Comparison of ENCODE assay signal across 32 mouse cellular contexts in the genomic region with DNA sequence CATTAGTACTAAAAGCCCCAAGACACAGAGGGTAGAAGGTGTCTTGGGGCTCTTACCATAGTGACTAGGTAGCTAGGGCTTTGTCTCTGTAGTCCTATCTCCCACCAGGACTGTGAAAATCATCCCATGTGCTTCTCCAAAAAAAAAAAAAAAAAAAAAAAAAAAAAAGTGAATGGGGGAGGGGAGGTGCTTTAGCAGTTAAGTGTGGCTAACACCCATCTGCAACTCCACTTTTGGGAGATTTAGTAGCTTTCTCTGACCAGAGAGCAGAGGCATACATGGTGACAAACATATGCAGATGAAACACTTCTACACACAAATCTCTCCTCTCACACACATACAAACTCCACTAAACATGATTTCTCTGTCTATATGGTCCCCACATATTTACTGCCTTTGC.
"Had no signal": no experiment of that assay in that cellular context is flagged by ENCODE, and none has a peak within 500 bp of the region (broad histone marks: within the 10 kb centered on the region; RNA-seq: fewer than 3 reads in every experiment).

No protein-coding gene starts in this region.

- H3K27me3 ChIP-seq: heart, embryonic 12.5 days; heart, embryonic 13.5 days; heart, embryonic 15.5 days; hindbrain, embryonic 12.5 days; hindbrain, embryonic 13.5 days; hindbrain, embryonic 15.5 days; intestine, embryonic 15.5 days; kidney, embryonic 15.5 days had no signal

- H3K9ac ChIP-seq: heart, embryonic 12.5 days; heart, embryonic 13.5 days; heart, embryonic 15.5 days; hindbrain, embryonic 12.5 days; hindbrain, embryonic 13.5 days; hindbrain, embryonic 15.5 days; intestine, embryonic 15.5 days; kidney, embryonic 15.5 days had no signal

- H3K4me2 ChIP-seq: heart, embryonic 11.5 days; heart, embryonic 12.5 days; heart, embryonic 13.5 days; heart, embryonic 15.5 days; hindbrain, embryonic 12.5 days; hindbrain, embryonic 13.5 days; hindbrain, embryonic 15.5 days; intestine, embryonic 15.5 days; kidney, embryonic 15.5 days had no signal

- ATAC-seq: hindbrain, postnatal 0 days; inflammation-experienced regulatory T-cells, adult 6 months; intestine, embryonic 15.5 days; intestine, embryonic 16.5 days; intestine, postnatal 0 days had no signal

- H3K4me3 ChIP-seq: heart, embryonic 10.5 days; heart, embryonic 12.5 days; heart, embryonic 13.5 days; heart, embryonic 15.5 days; hindbrain, embryonic 10.5 days; hindbrain, embryonic 12.5 days; hindbrain, embryonic 13.5 days; hindbrain, embryonic 15.5 days; intestine, embryonic 15.5 days; kidney, embryonic 15.5 days; layer of hippocampus, adult 2 months; left cerebral cortex, adult 2 months had no signal

- DNase-seq: heart, postnatal 10 days; heart, postnatal 36 days; heart, postnatal 4 days; kidney, adult 11 months; kidney, adult 18-20 months; kidney, adult 2 months; kidney, adult 9 months; kidney, postnatal 10 days; kidney, postnatal 14 days; kidney, postnatal 25 days; kidney, postnatal 36 days; kidney, postnatal 4 days; layer of hippocampus, adult 9-11 months; layer of hippocampus, postnatal 36 days had no signal

- H3K4me1 ChIP-seq: heart, embryonic 10.5 days; heart, embryonic 12.5 days; heart, embryonic 13.5 days; heart, embryonic 15.5 days; hindbrain, embryonic 10.5 days; hindbrain, embryonic 12.5 days; hindbrain, embryonic 13.5 days; hindbrain, embryonic 15.5 days; kidney, embryonic 15.5 days had no signal

- H3K9me3 ChIP-seq: heart, embryonic 10.5 days; heart, embryonic 12.5 days; heart, embryonic 13.5 days; heart, embryonic 15.5 days; hindbrain, embryonic 10.5 days; hindbrain, embryonic 12.5 days; hindbrain, embryonic 13.5 days; hindbrain, embryonic 15.5 days; intestine, embryonic 15.5 days; kidney, embryonic 15.5 days had no signal

- H3K27ac ChIP-seq: heart, embryonic 10.5 days; heart, embryonic 13.5 days; heart, embryonic 15.5 days; hindbrain, embryonic 10.5 days; hindbrain, embryonic 12.5 days; hindbrain, embryonic 13.5 days; hindbrain, embryonic 15.5 days; hindbrain, postnatal 0 days; intestine, embryonic 15.5 days; kidney, embryonic 15.5 days; kidney, postnatal 0 days; layer of hippocampus, adult 2 months; left cerebral cortex, adult 2 months had no signal
